ENCODE assay signal across 29 mouse cellular contexts in the genomic region with DNA sequence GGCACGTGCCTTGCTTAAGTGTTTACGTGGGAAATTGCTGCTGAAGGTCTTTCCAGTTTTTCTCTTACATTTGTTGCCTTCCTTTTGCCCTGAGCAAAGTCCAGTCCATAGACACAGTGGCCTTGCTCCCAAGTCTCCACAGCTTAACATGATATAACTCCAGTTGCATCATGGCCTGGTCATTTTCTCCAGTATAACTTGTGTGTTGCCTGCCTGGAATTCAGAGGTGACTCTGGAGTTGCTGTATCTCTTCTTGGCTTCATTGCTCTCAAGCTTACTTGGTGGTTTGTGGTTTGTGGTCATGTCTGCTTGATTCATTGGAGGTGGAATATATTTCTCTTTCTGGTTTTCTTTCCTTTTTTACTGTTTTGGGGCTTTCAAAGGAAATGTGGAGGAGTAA. TPM values are rescaled to one million over a fixed set of nuclear protein-coding genes. Genes with fewer than 3 reads are reported as not detected.
DNase-seq lines count a peak whose midpoint lies in the region; ATAC-seq and TF ChIP-seq lines count a peak whose summit lies in the region.
"Had no signal": no experiment of that assay in that cellular context is flagged by ENCODE, and none has a peak within 500 bp of the region (broad histone marks: within the 10 kb centered on the region; RNA-seq: fewer than 3 reads in every experiment).

No protein-coding gene starts in this region.

- CTCF ChIA-PET in Patski (lab: Charles Lee) = no interaction called here

- in situ Hi-C loops in Patski (cut with MboI; ENCODE audit: low pct_unique_long_range_greater_than_20kb) = no loop called here

- POLR2A ChIA-PET in Patski (lab: Charles Lee) = no interaction called here

- H3K9me3 ChIP-seq in midbrain, embryonic 10.5 days (replicated peaks) = no peaks in the 10 kb centered on the region
- H3K9me3 ChIP-seq: forebrain, embryonic 10.5 days; forebrain, embryonic 13.5 days; heart, embryonic 12.5 days; heart, embryonic 15.5 days; hindbrain, embryonic 10.5 days; hindbrain, embryonic 13.5 days; intestine, embryonic 15.5 days had no signal

- no peaks in the 10 kb centered on the region for H3K27me3 ChIP-seq in cerebellum, adult 2 months (ENCODE audit: control insufficient read depth, insufficient read depth, low read length)
- no peaks in the 10 kb centered on the region for H3K27me3 ChIP-seq in Patski
- H3K27me3 ChIP-seq in midbrain, embryonic 10.5 days (ENCODE audit: low read depth, poor library complexity, severe bottlenecking) = no peaks in the 10 kb centered on the region
- H3K27me3 ChIP-seq: forebrain, embryonic 13.5 days; heart, embryonic 12.5 days; heart, embryonic 15.5 days; hindbrain, embryonic 13.5 days; intestine, embryonic 15.5 days had no signal

- no peaks in the 10 kb centered on the region for H3K36me3 ChIP-seq in midbrain, embryonic 10.5 days
- H3K36me3 ChIP-seq: forebrain, embryonic 10.5 days; G1E; heart, embryonic 12.5 days; heart, embryonic 15.5 days; hindbrain, embryonic 10.5 days; intestine, embryonic 15.5 days had no signal

- peak overlapping the region; percentile 43; the same call in 1 of the 2 replicates for H3K27ac ChIP-seq in cerebellum, adult 2 months (ENCODE audit: insufficient read depth, low read length)
- peak overlapping the region; percentile 45; the same call in 1 of the 2 replicates for H3K27ac ChIP-seq in left cerebral cortex, adult 2 months
- no peak overlapping the region for H3K27ac ChIP-seq in midbrain, embryonic 10.5 days (replicated peaks)
- H3K27ac ChIP-seq: forebrain, embryonic 10.5 days; forebrain, embryonic 13.5 days; heart, embryonic 15.5 days; hindbrain, embryonic 10.5 days; hindbrain, embryonic 13.5 days; intestine, embryonic 15.5 days had no signal

- DNase-seq in cerebellum, adult 2 months = no peak
- DNase-seq in cerebellum, postnatal 14 days = no peak
- no peak for DNase-seq in left cerebral cortex, adult 2 months (ENCODE audit: extremely low spot score in 1 of 2, low spot score in 2 of 2)
- no peak for DNase-seq in left cerebral cortex, postnatal 36 days (ENCODE audit: low spot score in 2 of 2)
- peak; percentile 37 for DNase-seq in Patski (ENCODE audit: low read depth, low spot score)
- DNase-seq in midbrain, embryonic 10.5 days (ENCODE audit: low spot score) = no peak
- no peak for DNase-seq in retina, postnatal 1 day
- DNase-seq in cerebellum, postnatal 10 days = no peak
- DNase-seq: adrenal gland, adult 2 months; adrenal gland, postnatal 14 days; cerebellum, adult 11 months; cerebellum, adult 8-10 months; gastrocnemius, postnatal 10 days; gastrocnemius, postnatal 36 days; heart, postnatal 10 days; heart, postnatal 36 days had no signal

- no peak for TF ChIP-seq POLR2A in cerebellum, adult 2 months (IDR thresholded peaks at IDR 0.05; ENCODE audit: borderline replicate concordance, insufficient read depth, low read length)

- H3K4me1 ChIP-seq in cerebellum, adult 2 months (ENCODE audit: control insufficient read depth, insufficient read depth, low read length) = peaks cover 27% of the 10 kb centered on the region
- no peaks in the 10 kb centered on the region for H3K4me1 ChIP-seq in midbrain, embryonic 10.5 days
- H3K4me1 ChIP-seq: forebrain, embryonic 10.5 days; forebrain, embryonic 13.5 days; heart, embryonic 12.5 days; heart, embryonic 15.5 days; hindbrain, embryonic 10.5 days; intestine, embryonic 15.5 days had no signal

- peak; percentile 83 for ATAC-seq in Patski
- ATAC-seq: forebrain, embryonic 13.5 days; forebrain, embryonic 16.5 days; hindbrain, embryonic 16.5 days; intestine, embryonic 15.5 days had no signal

- no peak overlapping the region for H3K4me3 ChIP-seq in cerebellum, adult 2 months (replicated peaks; ENCODE audit: insufficient read depth, low read depth, low read length)
- H3K4me3 ChIP-seq in left cerebral cortex, adult 2 months = no peak overlapping the region
- H3K4me3 ChIP-seq in midbrain, embryonic 10.5 days = no peak overlapping the region
- H3K4me3 ChIP-seq: forebrain, embryonic 10.5 days; forebrain, embryonic 13.5 days; heart, embryonic 12.5 days; heart, embryonic 15.5 days; hindbrain, embryonic 10.5 days; hindbrain, embryonic 13.5 days; intestine, embryonic 15.5 days had no signal

- intact Hi-C loops in left cerebral cortex, adult 2 months (cut with DNase I) = loop anchor here (5.0 kb wide), 2 partner anchors 90 to 115 kb away; no protein-coding TSS in a partner anchor
- intact Hi-C loops in left cerebral cortex, postnatal 36 days (cut with DNase I) = no loop called here

- WGBS in cerebellum, adult 2 months = 74% methylated on average over 2 of the region's 2 CpGs
- 91% methylated on average over 2 of the region's 2 CpGs for WGBS in midbrain, embryonic 10.5 days

- no peak for TF ChIP-seq CTCF in cerebellum, adult 2 months (IDR thresholded peaks at IDR 0.05; ENCODE audit: borderline replicate concordance, insufficient read depth, low read depth, low read length)
- no peak for TF ChIP-seq CTCF in left cerebral cortex, adult 2 months (IDR thresholded peaks at IDR 0.05)
- no peak for TF ChIP-seq CTCF in Patski (IDR thresholded peaks at IDR 0.05)

RNA-seq across cellular contexts. Expression of a gene that starts 17.7 kb away (rescaled TPM):
- polyA plus RNA-seq in cerebellum, adult 2 months (2012; rRNA removed) = 51.4 and 63.6 TPM in 2 replicates
- 10 to 100 TPM; 81.9 to 86.2 TPM for total RNA-seq in left cerebral cortex, adult 2 months (2021)
- 10 to 100 TPM; 80.5 to 84.1 TPM for total RNA-seq in left cerebral cortex, postnatal 36 days (2021)
- 1.2 TPM for polyA plus RNA-seq in Patski (2021)
- 1.1 and 1.8 TPM in 2 replicates for polyA plus RNA-seq in midbrain, embryonic 10.5 days (2016; fragmentation: Nextera tagmentation; extraction: Ambion mirVana)
- total RNA-seq: CH12.LX; G1E; gastrocnemius, adult 18-20 months; granulocyte monocyte progenitor cell, adult 5-6 weeks had no signal
- polyA plus RNA-seq: G1E had no signal

Comparison
In these comparisons a context has a peak if more than half of its experiments do, and no peak if none do; other contexts are left out.
1. RNA of a gene that starts 17.7 kb away (polyA plus RNA-seq): 51.4 to 63.6 TPM in cerebellum, adult 2 months; 1.2 TPM in Patski (single experiment) and 1.1 to 1.8 TPM in midbrain, embryonic 10.5 days; every median in the first group is over 10 times any median in the second.